Mouse (Mus musculus) adrenal gland, adult 2 months (tissue): Measurements from ENCODE around the gene Uba5. TPM values are rescaled to one million over a fixed set of nuclear protein-coding genes. Genes with fewer than 3 reads are reported as not detected.
A peak's percentile ranks its signal among the peaks of the same experiment; 100 is the strongest.

Experiments
- DNase-seq: peaks from one replicate; pipeline ENCODE4 v3.0.0; 2021
- long read RNA-seq: library from polyadenylated mRNA; stranded (forward); transcript quantifications from one replicate; pipeline ENCODE4 v2.0.0, GENCODE M21; 2021
- polyA plus RNA-seq: library from polyadenylated mRNA; depleted of rRNA; stranded (reverse); fragments of >200 nt; gene quantifications from 2 replicates; pipeline ENCODE4 v1.2.3, GENCODE M21; 2012; rRNA removed
- total RNA-seq, 2 experiments: library from RNA; stranded (reverse); gene quantifications; 2 replicates each; pipeline ENCODE4 v1.2.3; 2021

The Uba5 gene
- total RNA-seq (10 to 100 TPM; 40.6 to 46.4 TPM), polyA plus RNA-seq (15.0 and 18.0 TPM in 2 replicates)
- long read RNA-seq, transcript Uba5-201 (12 exons, 2,404 nt), result major isoform, 51 of 57 reads
- long read RNA-seq, partial matches to known transcripts, result 3 of 57 reads
- long read RNA-seq, other reads (novel, unspliced or antisense), result 3 of 57 reads

- DNase-seq, result peak; percentile 83
These were observed at the start of gene Uba5 for GRCm38 (mm10) chr9:104062430-104063243. Gene Uba5 (minus strand): TSS chr9:104063134.

- no peak for DNase-seq
These were observed 46.2 kb upstream of the Uba5 start for GRCm38 (mm10) chr9:104109151-104109550.

- no peak for DNase-seq
These were observed 45.7 kb upstream of the Uba5 start for GRCm38 (mm10) chr9:104108571-104109143.

GRCm38 (mm10) chr9:104107482-104107881, 44.5 kb upstream of the Uba5 start:
- DNase-seq, result no peak

- no peak for DNase-seq
These were observed 44.0 kb upstream of the Uba5 start for GRCm38 (mm10) chr9:104106930-104107329.

- no peak for DNase-seq
These were observed 42.1 kb upstream of the Uba5 start for GRCm38 (mm10) chr9:104104986-104105385.

GRCm38 (mm10) chr9:104102901-104103300, 40.0 kb upstream of the Uba5 start:
- no peak for DNase-seq

GRCm38 (mm10) chr9:104102301-104102700, 39.4 kb upstream of the Uba5 start:
- DNase-seq, result no peak

- no peak for DNase-seq
These were observed 38.5 kb upstream of the Uba5 start for GRCm38 (mm10) chr9:104101458-104101857.

GRCm38 (mm10) chr9:104100822-104101221, 37.9 kb upstream of the Uba5 start:
- DNase-seq, result no peak

GRCm38 (mm10) chr9:104099060-104099459, 36.1 kb upstream of the Uba5 start:
- DNase-seq, result no peak

- DNase-seq, result no peak
These were observed 35.3 kb upstream of the Uba5 start for GRCm38 (mm10) chr9:104098256-104098655.

GRCm38 (mm10) chr9:104092945-104093344, 30.0 kb upstream of the Uba5 start:
- DNase-seq, result no peak

GRCm38 (mm10) chr9:104088555-104088954, 25.6 kb upstream of the Uba5 start:
- peak; percentile 7 for DNase-seq

GRCm38 (mm10) chr9:104085730-104086429, 22.9 kb upstream of the Uba5 start:
- DNase-seq, result peak; percentile 14

GRCm38 (mm10) chr9:104080038-104080437, 17.1 kb upstream of the Uba5 start:
- DNase-seq, result no peak

GRCm38 (mm10) chr9:104079379-104079778, 16.4 kb upstream of the Uba5 start:
- DNase-seq, result peak; percentile 23

- DNase-seq, result no peak
These were observed 15.8 kb upstream of the Uba5 start for GRCm38 (mm10) chr9:104078780-104079179.

GRCm38 (mm10) chr9:104075808-104076207, 12.9 kb upstream of the Uba5 start:
- no peak for DNase-seq

GRCm38 (mm10) chr9:104070863-104071604, 8.1 kb upstream of the Uba5 start:
- no peak for DNase-seq

GRCm38 (mm10) chr9:104070241-104070640, 7.3 kb upstream of the Uba5 start:
- DNase-seq, result no peak

GRCm38 (mm10) chr9:104064571-104064970, 1.6 kb upstream of the Uba5 start:
- no peak for DNase-seq
